Mouse (Mus musculus): ENCODE measurements around the gene Med20. TPM values are rescaled to one million over a fixed set of nuclear protein-coding genes. Genes with fewer than 3 reads are reported as not detected.

Med20 gene
- total and polyA plus RNA-seq, 3 experiments = 45.7 to 62.6 TPM; not detected in 1

GRCm38 (mm10) chr17:47568389-47568788, 43.0 kb upstream of the Med20 start:
- no peaks in the 10 kb centered on the region for H3K9me3 ChIP-seq (replicated peaks; ENCODE audit: insufficient read depth, low read length)
- peak; percentile 43; the same call in 1 of the 2 replicates for TF ChIP-seq ETS1 (IDR thresholded peaks at IDR 0.05; ENCODE audit: low read depth, low read length)
- TF ChIP-seq EP300 (IDR thresholded peaks at IDR 0.05; ENCODE audit: low read depth in 1 of 2, low read length in 2 of 2) = peak; percentile 61 to 85; a peak in 3 of 4 replicates
- peak; percentile 70 for TF ChIP-seq TAL1 (IDR thresholded peaks at IDR 0.05; ENCODE audit: low read length)
- TF ChIP-seq BHLHE40 (IDR thresholded peaks at IDR 0.05; ENCODE audit: borderline replicate concordance, low read depth, low read length) = no peak
- no peak for TF ChIP-seq RCOR1 (IDR thresholded peaks at IDR 0.05; ENCODE audit: low read depth, low read length)
- peak; percentile 85 for TF ChIP-seq GATA1 (IDR thresholded peaks at IDR 0.05; ENCODE audit: low read depth, low read length)
- TF ChIP-seq TCF12 (IDR thresholded peaks at IDR 0.05; ENCODE audit: low read depth, low read length) = peak; percentile 87
- no peak for TF ChIP-seq POLR2A (IDR thresholded peaks at IDR 0.05; ENCODE audit: control insufficient read depth in 1 of 2, insufficient read depth in 1 of 2, low read depth in 1 of 2, low read length in 2 of 2, poor library complexity in 1 of 2)
- no peak for TF ChIP-seq POLR2AphosphoS2 (IDR thresholded peaks at IDR 0.05; ENCODE audit: low read length)
- TF ChIP-seq CHD1 (IDR thresholded peaks at IDR 0.05; ENCODE audit: low read depth, low read length) = no peak
- TF ChIP-seq SMC3 (IDR thresholded peaks at IDR 0.05; ENCODE audit: low read depth, low read length) = no peak
- H3K27ac ChIP-seq (ENCODE audit: control insufficient read depth, low read depth, low read length) = peak overlapping the region; percentile 23; the same call in 1 of the 2 replicates

GRCm38 (mm10) chr17:47568951-47569527, 42.3 kb upstream of the Med20 start:
- no peak overlapping the region for H3K9ac ChIP-seq (ENCODE audit: control insufficient read depth, low read depth, low read length, poor library complexity, severe bottlenecking)
- no peaks in the 10 kb centered on the region for H3K9me3 ChIP-seq (replicated peaks; ENCODE audit: insufficient read depth, low read length)
- peaks cover 15 to 18% of the 10 kb centered on the region in 2 experiments for H3K4me1 ChIP-seq (ENCODE audit: control insufficient read depth in 1 of 2, insufficient read depth in 2 of 2, low read length in 2 of 2)
- no peak overlapping the region for H3K4me3 ChIP-seq (ENCODE audit: control insufficient read depth in 1 of 2, insufficient read depth in 1 of 2, low read depth in 2 of 2, low read length in 2 of 2)
- DNase-seq (ENCODE audit: low read depth, low spot score) = no peak
- H3K27me3 ChIP-seq (ENCODE audit: control insufficient read depth in 1 of 2, insufficient read depth in 2 of 2, low read length in 2 of 2) = no peaks in the 10 kb centered on the region
- peaks cover 0 to 16% of the 10 kb centered on the region in 2 experiments; a peak in 2 of 4 replicates for H3K36me3 ChIP-seq (ENCODE audit: control insufficient read depth in 1 of 2, insufficient read depth in 2 of 2, low read length in 2 of 2)
- TF ChIP-seq GATA1 (IDR thresholded peaks at IDR 0.05; ENCODE audit: low read depth, low read length) (no peak), MAFK (IDR thresholded peaks at IDR 0.05; ENCODE audit: borderline replicate concordance, low read depth, low read length) (no peak), NRF1 (IDR thresholded peaks at IDR 0.05; ENCODE audit: insufficient read depth, low read depth, low read length, poor library complexity, severe bottlenecking) (no peak), SIN3A (IDR thresholded peaks at IDR 0.05; ENCODE audit: low read length) (no peak), NELFE (IDR thresholded peaks at IDR 0.05; ENCODE audit: low read depth, low read length) (no peak), CHD2 (IDR thresholded peaks at IDR 0.05; ENCODE audit: low read length) (no peak), ELF1 (IDR thresholded peaks at IDR 0.05; ENCODE audit: low read depth, low read length) (no peak), MYB (IDR thresholded peaks at IDR 0.05; ENCODE audit: low read depth, low read length) (no peak), ETS1 (IDR thresholded peaks at IDR 0.05; ENCODE audit: low read depth, low read length) (no peak), ZKSCAN1 (IDR thresholded peaks at IDR 0.05; ENCODE audit: low read depth, low read length) (no peak), POLR2AphosphoS2 (IDR thresholded peaks at IDR 0.05; ENCODE audit: low read length) (no peak), RCOR1 (IDR thresholded peaks at IDR 0.05; ENCODE audit: low read depth, low read length) (no peak)
- no peak overlapping the region; the same call in 1 of the 2 replicates for H3K27ac ChIP-seq (ENCODE audit: control insufficient read depth, low read depth, low read length)
- H3K79me2 ChIP-seq (ENCODE audit: control insufficient read depth, insufficient read depth, low read length, poor library complexity) = no peaks in the 10 kb centered on the region

More at GRCm38 (mm10) chr17:47568389-47568788, 43.0 kb upstream of the Med20 start:
- Histone ChIP-seq H3K4me1 (ENCODE audit: control insufficient read depth in 1 of 2, insufficient read depth in 2 of 2, low read length in 2 of 2) (peaks cover 15 to 20% of the 10 kb centered on the region in 2 experiments), H3K4me3 (ENCODE audit: control insufficient read depth in 1 of 2, insufficient read depth in 1 of 2, low read depth in 2 of 2, low read length in 2 of 2) (no peak overlapping the region), H3K27me3 (ENCODE audit: control insufficient read depth in 1 of 2, insufficient read depth in 2 of 2, low read length in 2 of 2) (no peaks in the 10 kb centered on the region), H3K36me3 (ENCODE audit: control insufficient read depth in 1 of 2, insufficient read depth in 2 of 2, low read length in 2 of 2) (peaks cover 0 to 17% of the 10 kb centered on the region in 2 experiments; a peak in 2 of 4 replicates), H3K9ac (ENCODE audit: control insufficient read depth, low read depth, low read length, poor library complexity, severe bottlenecking) (no peak overlapping the region), H3K79me2 (ENCODE audit: control insufficient read depth, insufficient read depth, low read length, poor library complexity) (no peaks in the 10 kb centered on the region)
- DNase-seq (ENCODE audit: low read depth, low spot score) = peak; percentile 71
